Mouse (Mus musculus) thymus, adult 2 months (tissue): Measurements from ENCODE around the gene Ptpn11.

Experiments used
- CTCF ChIP-seq: fragments of 200-500 bp; IDR thresholded peaks from 2 replicates; pipeline ENCODE4 v1.5.1; 2012; ENCODE audit warnings: mild to moderate bottlenecking, control low read depth, low read length, moderate library complexity, borderline replicate concordance; ENCODE audit not compliant: control insufficient read depth, poor library complexity, insufficient read depth; ENCODE audit errors: extremely low read depth
- POLR2A ChIP-seq: fragments of 200-500 bp; IDR thresholded peaks from 2 replicates; pipeline ENCODE4 v1.6.1; 2012; ENCODE audit warnings: mild to moderate bottlenecking, low read length, control low read depth, moderate library complexity; ENCODE audit not compliant: control insufficient read depth, poor library complexity, insufficient read depth; ENCODE audit errors: extremely low read depth

- TF ChIP-seq CTCF, result no peak
- TF ChIP-seq POLR2A, result no peak
Observed at GRCm38 (mm10) chr5:121144441-121145238, 46.6 kb downstream of the Ptpn11 start.
